Mouse (Mus musculus) neural tube, embryonic 11.5 days (tissue): ENCODE data around the gene Ubr4. TPM values are rescaled to one million over a fixed set of nuclear protein-coding genes. Genes with fewer than 3 reads are reported as not detected.

Experiments
- ATAC-seq: fragments of 200-750 bp; cut with Nextera tagmentation; 2 replicates; pipeline ENCODE4 v1.8.0; 2017; ENCODE audit warnings: moderate number of reproducible peaks, mild to moderate bottlenecking, moderate TSS enrichment, moderate library complexity; ENCODE audit not compliant: insufficient read depth, low FRiP score, low TSS enrichment
- DNase-seq: peaks from one replicate; pipeline ENCODE4 v3.0.0-alpha.2; 2015; ENCODE audit warnings: low spot score
- H3K27ac ChIP-seq: fragments of 300-500 bp; sonication (generic); 2 replicates; pipeline ENCODE4 v1.5.1; 2014; ENCODE audit warnings: low read depth, mild to moderate bottlenecking, low read length
- H3K27me3 ChIP-seq: fragments of 300-500 bp; sonication (generic); 2 replicates; pipeline ENCODE4 v1.6.1; 2014; ENCODE audit warnings: mild to moderate bottlenecking, low read length, mixed read lengths; ENCODE audit not compliant: control insufficient read depth, insufficient read depth
- H3K36me3 ChIP-seq: fragments of 300-500 bp; sonication (generic); 2 replicates; pipeline ENCODE4 v1.6.1; 2014; ENCODE audit warnings: mild to moderate bottlenecking, low read length, moderate library complexity, mixed read lengths; ENCODE audit not compliant: control insufficient read depth, insufficient read depth
- H3K4me1 ChIP-seq: fragments of 300-500 bp; sonication (generic); 2 replicates; pipeline ENCODE4 v1.6.1; 2014; ENCODE audit warnings: low read length, mixed read lengths; ENCODE audit not compliant: control insufficient read depth, insufficient read depth
- H3K4me2 ChIP-seq: fragments of 300-500 bp; sonication (generic); 2 replicates; pipeline ENCODE4 v1.6.1; 2014; ENCODE audit warnings: low read depth, mild to moderate bottlenecking, moderate library complexity
- H3K4me3 ChIP-seq: fragments of 300-500 bp; sonication (generic); 2 replicates; pipeline ENCODE4 v1.5.1; 2014; ENCODE audit warnings: low read depth, low read length
- H3K9ac ChIP-seq: fragments of 300-500 bp; sonication (generic); 2 replicates; pipeline ENCODE4 v1.6.1; 2014; ENCODE audit warnings: mild to moderate bottlenecking, low read length
- H3K9me3 ChIP-seq: fragments of 300-500 bp; sonication (generic); 2 replicates; pipeline ENCODE4 v1.6.1; 2016; ENCODE audit warnings: low read length; ENCODE audit not compliant: control insufficient read depth
- WGBS: fragments of 180-500 bp; shearing (Covaris S2); extraction: QIAGEN DNeasy Blood & Tissue Kit; methylation state at CpG from one replicate; pipeline ENCODE4 v1.1.7; 2014; 5-methylcytosine and 5-hydroxymethylcytosine counted together
- polyA plus RNA-seq: library from polyadenylated mRNA; unstranded; fragments of >200 nt; fragmentation: Nextera tagmentation; extraction: Ambion mirVana; gene quantifications from 2 replicates; pipeline ENCODE4 v1.2.1, GENCODE M21; 2014

The Ubr4 gene
- polyA plus RNA-seq, 1 experiment from 2014 or later, result 92.1 TPM

DNA sequence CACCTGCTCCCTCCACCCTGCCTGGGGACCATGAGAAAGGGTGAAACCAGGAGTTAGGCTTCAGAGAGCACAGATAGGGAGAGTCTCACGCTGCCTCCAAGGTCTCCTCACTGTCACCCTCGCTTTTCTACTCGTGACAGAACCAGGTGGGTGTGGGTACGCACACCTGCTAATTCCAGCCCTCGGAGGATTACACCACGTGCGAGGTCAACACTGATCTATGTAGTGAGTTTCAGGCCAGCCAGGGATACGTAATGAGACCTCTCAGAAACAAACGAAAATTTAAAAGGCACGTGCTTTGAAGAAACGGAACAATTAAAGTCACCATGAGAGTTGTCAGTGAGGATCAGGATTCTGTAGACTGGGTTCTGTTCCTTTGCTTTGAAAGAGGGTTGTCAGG is 34.0 kb upstream of the Ubr4 start:
- H3K4me2 ChIP-seq, result no peak overlapping the region
- no peaks in the 10 kb centered on the region for H3K27me3 ChIP-seq
- no peak for ATAC-seq
- DNase-seq, result no peak
- no peak overlapping the region for H3K9ac ChIP-seq
- WGBS, result 94% methylated on average over 11 of the region's 11 CpGs
- peaks cover 3% of the 10 kb centered on the region; the same call in 1 of the 2 replicates for H3K36me3 ChIP-seq
- no peaks in the 10 kb centered on the region for H3K9me3 ChIP-seq
- H3K27ac ChIP-seq, result no peak overlapping the region
- H3K4me3 ChIP-seq, result no peak overlapping the region
- no peaks in the 10 kb centered on the region for H3K4me1 ChIP-seq

DNA sequence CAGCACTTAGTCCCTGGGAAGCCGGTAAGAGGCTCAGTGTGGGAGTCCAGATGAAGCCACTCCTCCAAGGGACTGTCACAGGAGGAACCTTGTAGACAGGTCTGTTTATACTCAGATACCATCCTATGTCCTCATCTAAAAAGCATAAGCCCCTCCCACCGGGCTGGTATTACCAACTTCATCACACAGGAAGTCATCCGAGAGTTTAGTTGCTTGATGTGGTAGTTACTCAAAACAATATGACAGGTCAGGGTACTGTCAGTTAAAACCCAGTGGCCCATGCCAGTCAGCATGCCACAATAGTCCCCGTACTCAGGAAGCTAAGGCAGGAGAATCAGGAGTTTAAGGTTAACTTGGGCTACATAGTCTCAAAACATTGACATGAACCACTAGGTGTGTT is 32.7 kb upstream of the Ubr4 start:
- Histone ChIP-seq H3K27ac (no peak overlapping the region), H3K4me1 (no peaks in the 10 kb centered on the region), H3K4me2 (no peak overlapping the region), H3K4me3 (no peak overlapping the region), H3K9ac (no peak overlapping the region), H3K36me3 (peaks cover under 1% of the 10 kb centered on the region; the same call in 1 of the 2 replicates), H3K27me3 (no peaks in the 10 kb centered on the region), H3K9me3 (no peaks in the 10 kb centered on the region)
- DNase-seq (no peak), ATAC-seq (no peak)
- 93% methylated on average over 4 of the region's 4 CpGs for WGBS

DNA sequence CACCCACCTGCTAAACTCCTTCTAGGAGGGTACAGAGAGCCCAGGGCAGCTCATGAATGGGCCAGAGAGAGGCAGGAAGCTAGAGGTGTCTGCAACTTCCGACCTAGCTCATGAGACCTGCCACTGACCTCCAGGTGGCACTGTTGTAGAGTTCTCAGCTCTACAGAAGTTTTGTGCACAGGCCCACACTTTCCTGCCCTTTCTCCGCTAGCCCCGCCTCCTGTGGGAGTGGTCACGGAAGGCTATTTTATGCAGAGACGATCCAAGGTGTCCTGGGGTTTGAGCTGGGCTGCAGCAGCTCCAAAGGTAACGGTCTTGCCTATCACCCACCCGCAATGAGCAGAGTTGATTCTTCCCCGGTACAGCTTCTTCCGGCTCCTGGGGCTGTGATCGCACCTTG is 21.8 kb upstream of the Ubr4 start:
- WGBS, result 8% methylated on average over 10 of the region's 10 CpGs
- Histone ChIP-seq H3K4me2 (no peak overlapping the region), H3K36me3 (no peaks in the 10 kb centered on the region), H3K27me3 (no peaks in the 10 kb centered on the region), H3K9ac (no peak overlapping the region), H3K4me1 (no peaks in the 10 kb centered on the region), H3K4me3 (no peak overlapping the region), H3K27ac (no peak overlapping the region), H3K9me3 (no peaks in the 10 kb centered on the region)
- ATAC-seq (no peak), DNase-seq (peak; percentile 79)

DNA sequence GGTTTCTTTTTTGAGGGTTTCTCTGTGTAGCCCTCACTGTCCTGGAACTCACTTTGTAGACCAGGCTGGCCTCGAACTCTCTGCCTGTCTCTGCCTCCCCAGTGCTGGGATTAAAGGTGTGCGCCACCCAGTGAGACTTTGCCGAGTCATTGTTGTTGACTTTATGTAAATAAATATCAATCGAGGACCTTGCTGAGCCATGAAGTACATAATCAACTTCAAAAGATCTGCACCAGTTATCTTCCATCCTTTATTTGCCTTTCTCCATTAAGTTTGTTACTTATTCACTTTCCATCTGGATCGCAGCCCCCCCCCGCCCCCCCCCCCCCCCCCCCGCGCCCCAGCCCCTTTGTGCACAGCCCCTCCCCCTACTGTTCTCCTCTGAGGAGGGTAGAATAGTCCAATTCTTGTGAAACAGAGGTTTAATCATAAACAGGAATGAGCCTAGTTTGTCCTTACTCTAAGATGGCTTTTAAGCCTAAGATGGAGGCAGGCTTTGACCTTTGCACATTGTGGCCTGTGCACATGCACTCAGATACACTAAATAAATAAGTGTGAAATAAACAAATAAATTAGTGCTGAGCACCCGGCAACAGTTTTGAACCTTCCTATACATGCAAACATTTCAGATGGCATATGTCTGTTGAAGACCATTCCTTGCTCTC is 17.6 kb upstream of the Ubr4 start:
- ATAC-seq (no peak), DNase-seq (no peak)
- H3K4me3 ChIP-seq, result no peak overlapping the region
- H3K27ac ChIP-seq, result no peak overlapping the region
- H3K9ac ChIP-seq, result no peak overlapping the region
- no peak overlapping the region for H3K4me2 ChIP-seq
- WGBS, result 66% methylated on average over 7 of the region's 9 CpGs
- H3K9me3 ChIP-seq, result no peaks in the 10 kb centered on the region
- H3K27me3 ChIP-seq, result no peaks in the 10 kb centered on the region
- no peaks in the 10 kb centered on the region for H3K4me1 ChIP-seq
- no peaks in the 10 kb centered on the region for H3K36me3 ChIP-seq

DNA sequence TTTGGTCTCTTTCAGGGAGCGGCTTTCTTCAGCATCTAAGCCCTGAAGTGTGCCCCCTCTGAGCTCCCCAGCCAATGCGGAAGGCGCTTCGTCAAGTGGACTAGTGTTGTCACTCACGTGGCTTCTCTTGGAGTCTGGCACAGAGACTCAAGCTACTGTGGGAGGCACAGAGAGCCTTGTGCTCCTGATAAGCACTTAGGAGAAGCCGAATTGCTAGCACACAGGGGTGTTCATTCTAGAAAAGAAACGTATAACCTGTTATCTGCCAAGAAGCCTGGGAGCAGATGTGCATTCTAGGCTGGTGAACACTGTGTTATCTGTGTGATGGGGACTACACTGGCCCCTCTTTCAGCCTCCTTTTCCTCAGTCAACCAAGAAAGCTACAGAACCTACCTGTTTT is 16.9 kb upstream of the Ubr4 start:
- Histone ChIP-seq H3K4me3 (no peak overlapping the region), H3K4me1 (no peaks in the 10 kb centered on the region), H3K4me2 (no peak overlapping the region), H3K9me3 (no peaks in the 10 kb centered on the region), H3K27me3 (no peaks in the 10 kb centered on the region), H3K27ac (no peak overlapping the region), H3K9ac (no peak overlapping the region), H3K36me3 (no peaks in the 10 kb centered on the region)
- WGBS, result 73% methylated on average over 7 of the region's 7 CpGs
- DNase-seq (no peak), ATAC-seq (no peak)

DNA sequence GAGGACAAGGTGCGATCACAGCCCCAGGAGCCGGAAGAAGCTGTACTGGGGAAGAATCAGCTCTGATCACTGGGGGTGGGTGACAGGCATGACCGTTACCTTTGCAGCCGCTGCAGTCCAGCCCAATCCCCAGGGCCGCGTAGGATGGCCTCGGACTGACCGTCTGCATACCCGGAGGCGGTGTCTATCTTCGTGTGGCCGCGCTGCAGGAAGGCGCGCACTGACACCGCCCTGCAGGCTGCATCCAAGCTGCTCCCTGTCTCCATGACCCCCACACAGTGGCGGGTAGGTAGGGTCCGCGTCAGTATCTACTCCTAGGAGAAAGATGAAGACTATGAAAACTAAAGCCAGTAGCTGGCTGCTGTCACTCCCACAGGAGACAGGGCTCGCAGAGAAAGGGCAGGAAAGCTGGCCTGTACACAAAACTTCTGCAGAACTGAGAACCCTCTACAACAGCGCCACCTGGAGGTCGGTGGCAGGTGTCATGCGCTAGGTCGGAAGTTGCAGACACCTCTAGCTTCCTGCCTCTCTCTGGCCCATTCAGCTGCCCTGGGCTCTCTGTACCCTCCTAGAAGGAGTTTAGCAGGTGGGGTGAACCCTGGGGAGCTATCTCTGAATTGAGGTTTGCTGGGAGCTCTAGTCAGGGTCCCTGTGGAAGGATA is 15.5 kb upstream of the Ubr4 start:
- no peak for ATAC-seq
- no peaks in the 10 kb centered on the region for H3K4me1 ChIP-seq
- H3K27ac ChIP-seq, result no peak overlapping the region
- H3K4me2 ChIP-seq, result peak overlapping the region; percentile 23; the same call in 1 of the 2 replicates
- no peak overlapping the region for H3K9ac ChIP-seq
- H3K27me3 ChIP-seq, result no peaks in the 10 kb centered on the region
- DNase-seq, result peak; percentile 74
- H3K9me3 ChIP-seq, result no peaks in the 10 kb centered on the region
- no peak overlapping the region for H3K4me3 ChIP-seq
- 21% methylated on average over 24 of the region's 24 CpGs for WGBS
- no peaks in the 10 kb centered on the region for H3K36me3 ChIP-seq

DNA sequence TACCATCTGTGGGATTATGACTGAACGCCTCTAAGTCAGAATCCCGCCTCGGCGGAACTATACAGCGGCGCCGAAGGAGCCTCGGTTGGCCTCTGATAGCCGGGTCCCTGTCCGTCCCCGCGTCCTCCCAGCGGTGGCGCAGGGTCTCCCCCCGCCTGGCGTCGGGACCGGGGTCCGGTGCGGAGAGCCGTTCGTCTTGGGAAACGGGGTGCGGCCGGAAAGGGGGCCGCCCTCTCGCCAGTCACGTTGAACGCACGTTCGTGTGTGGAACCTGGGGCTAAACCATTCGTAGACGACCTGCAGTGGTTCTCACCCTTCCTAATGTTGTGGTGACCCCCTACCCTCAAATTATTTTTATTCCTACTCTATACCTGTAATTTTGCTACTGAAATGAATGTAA is 14.3 kb upstream of the Ubr4 start:
- no peaks in the 10 kb centered on the region for H3K4me1 ChIP-seq
- DNase-seq, result no peak
- WGBS, result 50% methylated on average over 33 of the region's 33 CpGs
- H3K9ac ChIP-seq, result no peak overlapping the region
- H3K27ac ChIP-seq, result no peak overlapping the region
- H3K4me3 ChIP-seq, result no peak overlapping the region
- ATAC-seq, result no peak
- no peaks in the 10 kb centered on the region for H3K27me3 ChIP-seq
- no peaks in the 10 kb centered on the region for H3K9me3 ChIP-seq
- no peak overlapping the region for H3K4me2 ChIP-seq
- H3K36me3 ChIP-seq, result no peaks in the 10 kb centered on the region

DNA sequence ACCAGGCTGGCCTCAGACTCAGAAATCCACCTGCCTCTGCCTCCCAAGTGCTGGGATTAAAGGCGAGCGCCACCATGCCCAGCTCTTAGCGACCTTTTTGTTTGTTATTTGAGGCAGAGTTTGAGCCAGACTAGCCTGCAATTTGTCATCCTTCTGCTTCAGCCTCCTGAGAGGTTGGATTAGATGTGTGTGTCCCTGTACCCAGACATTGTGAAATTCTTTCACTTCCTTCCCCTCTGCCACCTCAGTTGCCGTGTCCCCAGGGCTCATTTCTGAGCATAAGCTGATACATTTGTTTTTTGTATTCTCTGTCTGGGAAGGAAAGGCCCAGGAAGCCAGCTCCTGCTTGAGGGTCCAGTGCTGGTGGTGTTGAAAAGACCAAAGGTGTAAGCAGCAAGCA is 11.6 kb upstream of the Ubr4 start:
- ATAC-seq, result no peak
- Histone ChIP-seq H3K4me1 (no peaks in the 10 kb centered on the region), H3K27me3 (no peaks in the 10 kb centered on the region), H3K27ac (no peak overlapping the region), H3K4me3 (no peak overlapping the region), H3K9me3 (no peaks in the 10 kb centered on the region), H3K36me3 (no peaks in the 10 kb centered on the region), H3K9ac (no peak overlapping the region), H3K4me2 (no peak overlapping the region)
- DNase-seq, result no peak
- WGBS, result 84% methylated on average over 4 of the region's 4 CpGs

DNA sequence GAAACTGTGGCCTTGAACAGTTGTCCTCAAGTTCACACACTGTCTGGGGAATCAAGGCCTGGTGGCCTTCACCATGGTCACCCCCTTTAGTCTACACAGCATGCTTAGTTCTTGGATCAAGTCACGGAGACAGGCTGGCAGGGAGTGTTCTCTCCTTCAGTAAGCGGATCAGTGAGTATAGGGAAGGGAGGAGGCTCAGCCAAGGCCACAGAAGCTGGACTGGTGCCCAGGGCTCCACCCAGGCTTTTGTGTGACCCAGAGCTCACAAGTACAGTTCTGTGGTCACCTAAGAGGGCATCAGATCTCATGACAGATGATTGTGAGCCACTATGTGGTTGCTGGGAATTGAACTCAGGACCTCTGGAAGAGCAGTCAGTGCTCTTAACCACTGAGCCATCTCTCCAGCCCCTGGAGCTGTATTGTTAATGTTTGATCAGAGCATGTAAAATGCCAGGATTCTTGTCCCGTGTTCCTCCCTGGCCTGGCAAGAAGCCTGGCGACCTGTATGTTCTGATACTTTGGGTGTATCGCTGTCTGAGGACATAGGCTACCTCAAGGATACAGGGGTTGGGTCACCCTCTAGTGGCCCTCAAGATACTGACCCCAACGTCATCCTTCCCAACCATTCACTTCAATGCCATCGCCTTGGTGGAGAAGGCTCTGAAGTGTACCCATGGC is 10.7 kb upstream of the Ubr4 start:
- Histone ChIP-seq H3K9me3 (no peaks in the 10 kb centered on the region), H3K27ac (no peak overlapping the region), H3K36me3 (no peaks in the 10 kb centered on the region), H3K9ac (no peak overlapping the region), H3K4me3 (no peak overlapping the region), H3K4me2 (no peak overlapping the region), H3K4me1 (no peaks in the 10 kb centered on the region), H3K27me3 (no peaks in the 10 kb centered on the region)
- 86% methylated on average over 7 of the region's 7 CpGs for WGBS
- no peak for ATAC-seq
- no peak for DNase-seq
